8 mouse cellular contexts compared by ENCODE assay signal in genomic region chr5:145140611-145141010, GRCm38 (mm10). TPM values are rescaled to one million over a fixed set of nuclear protein-coding genes. Genes with fewer than 3 reads are reported as not detected.
A peak's percentile ranks its signal among the peaks of the same experiment; 100 is the strongest.
DNase-seq lines count a peak whose midpoint lies in the region; ATAC-seq and TF ChIP-seq lines count a peak whose summit lies in the region.

No protein-coding gene starts in this region.

- no peak for ATAC-seq in hindbrain, postnatal 0 days
- peak; percentile 12; the same call in 1 of the 2 replicates for ATAC-seq in midbrain, embryonic 13.5 days

- H3K4me3 ChIP-seq in cerebellum, adult 2 months (replicated peaks; ENCODE audit: insufficient read depth, low read depth, low read length): peak overlapping the region; percentile 98
- H3K4me3 ChIP-seq in hindbrain, postnatal 0 days (ENCODE audit: low read length): peak overlapping the region; percentile 99
- H3K4me3 ChIP-seq in midbrain, embryonic 13.5 days (replicated peaks): peak overlapping the region; percentile 89

- no peaks in the 10 kb centered on the region for H3K4me1 ChIP-seq in cerebellum, adult 2 months (ENCODE audit: control insufficient read depth, insufficient read depth, low read length)
- H3K4me1 ChIP-seq in hindbrain, postnatal 0 days (ENCODE audit: insufficient read depth, low read length): peaks cover 18% of the 10 kb centered on the region
- H3K4me1 ChIP-seq in midbrain, embryonic 13.5 days (replicated peaks): peaks cover 39% of the 10 kb centered on the region

- no peak for DNase-seq in cerebellum, adult 2 months
- DNase-seq in cerebellum, adult 18-20 months: no peak
- peak; percentile 19 for DNase-seq in thymus, postnatal 25 days
- DNase-seq in thymus, postnatal 0 days (ENCODE audit: low spot score): no peak
- DNase-seq in hindbrain, postnatal 0 days (ENCODE audit: low spot score): no peak
- no peak for DNase-seq in ovary, adult 18-20 months (ENCODE audit: low spot score)
- no peak for DNase-seq in urinary bladder, postnatal 4 days (ENCODE audit: low spot score in 2 of 2)

- H3K27ac ChIP-seq in cerebellum, adult 2 months (ENCODE audit: insufficient read depth, low read length): peak overlapping the region; percentile 90
- peak overlapping the region; percentile 95 for H3K27ac ChIP-seq in hindbrain, postnatal 0 days
- peak overlapping the region; percentile 87 for H3K27ac ChIP-seq in midbrain, embryonic 13.5 days

- peak overlapping the region; percentile 86 for H3K9ac ChIP-seq in hindbrain, postnatal 0 days (replicated peaks; ENCODE audit: low read length)
- peak overlapping the region; percentile 94 for H3K9ac ChIP-seq in midbrain, embryonic 13.5 days (replicated peaks)

- H3K27me3 ChIP-seq in cerebellum, adult 2 months (ENCODE audit: control insufficient read depth, insufficient read depth, low read length): no peaks in the 10 kb centered on the region
- no peaks in the 10 kb centered on the region for H3K27me3 ChIP-seq in hindbrain, postnatal 0 days (ENCODE audit: insufficient read depth, low read length)
- H3K27me3 ChIP-seq in midbrain, embryonic 13.5 days: no peaks in the 10 kb centered on the region

- H3K4me2 ChIP-seq in hindbrain, postnatal 0 days (ENCODE audit: low read depth, low read length): peak overlapping the region; percentile 97
- H3K4me2 ChIP-seq in midbrain, embryonic 13.5 days (replicated peaks): peak overlapping the region; percentile 97

- no peak for TF ChIP-seq POLR2A in cerebellum, adult 2 months (IDR thresholded peaks at IDR 0.05; ENCODE audit: borderline replicate concordance, insufficient read depth, low read length)

- H3K9me3 ChIP-seq in hindbrain, postnatal 0 days (ENCODE audit: low read length): no peaks in the 10 kb centered on the region
- H3K9me3 ChIP-seq in midbrain, embryonic 13.5 days: no peaks in the 10 kb centered on the region

- peaks cover 28% of the 10 kb centered on the region for H3K36me3 ChIP-seq in hindbrain, postnatal 0 days (ENCODE audit: insufficient read depth, low read length)
- H3K36me3 ChIP-seq in midbrain, embryonic 13.5 days: peaks cover 58% of the 10 kb centered on the region

- no peak for TF ChIP-seq CTCF in cerebellum, adult 2 months (IDR thresholded peaks at IDR 0.05; ENCODE audit: borderline replicate concordance, insufficient read depth, low read depth, low read length)
- TF ChIP-seq CTCF in hindbrain, postnatal 0 days (IDR thresholded peaks at IDR 0.05; ENCODE audit: low read depth): no peak

- WGBS in cerebellum, adult 2 months: under 1% methylated on average over 18 of the region's 18 CpGs
- WGBS in hindbrain, postnatal 0 days: under 1% methylated on average over 18 of the region's 18 CpGs
- 1% methylated on average over 18 of the region's 18 CpGs for WGBS in midbrain, embryonic 13.5 days

RNA-seq across cellular contexts. Expression of gene Bud31, which starts 0.4 kb away (rescaled TPM):
- 101 and 106 TPM in 2 replicates for polyA plus RNA-seq in cerebellum, adult 2 months (2012; rRNA removed)
- polyA plus RNA-seq in thymus, postnatal 0 days (2015; fragmentation: Nextera tagmentation; extraction: Ambion mirVana): 275 and 289 TPM in 2 replicates
- total RNA-seq in hindbrain, postnatal 0 days (2014; rRNA removed): 62.5 and 63.1 TPM in 2 replicates
- polyA plus RNA-seq in hindbrain, postnatal 0 days (2015; fragmentation: Nextera tagmentation; extraction: Ambion mirVana): 161 and 165 TPM in 2 replicates
- polyA plus RNA-seq in midbrain, embryonic 13.5 days (2015; fragmentation: Nextera tagmentation; extraction: Ambion mirVana): 228 and 231 TPM in 2 replicates

RNA-seq across cellular contexts. Expression of gene Pdap1, which starts 0.6 kb away (rescaled TPM):
- polyA plus RNA-seq in cerebellum, adult 2 months (2012; rRNA removed): 61.0 and 70.4 TPM in 2 replicates
- polyA plus RNA-seq in thymus, postnatal 0 days (2015; fragmentation: Nextera tagmentation; extraction: Ambion mirVana): 66.2 and 73.5 TPM in 2 replicates
- total RNA-seq in hindbrain, postnatal 0 days (2014; rRNA removed): 22.6 and 26.0 TPM in 2 replicates
- polyA plus RNA-seq in hindbrain, postnatal 0 days (2015; fragmentation: Nextera tagmentation; extraction: Ambion mirVana): 124 and 137 TPM in 2 replicates
- 131 TPM in 2 replicates for polyA plus RNA-seq in midbrain, embryonic 13.5 days (2015; fragmentation: Nextera tagmentation; extraction: Ambion mirVana)

RNA-seq across cellular contexts. Expression of gene Ptcd1, which starts 26.3 kb away (rescaled TPM):
- 20.2 and 22.4 TPM in 2 replicates for polyA plus RNA-seq in cerebellum, adult 2 months (2012; rRNA removed)
- 12.4 and 12.8 TPM in 2 replicates for polyA plus RNA-seq in thymus, postnatal 0 days (2015; fragmentation: Nextera tagmentation; extraction: Ambion mirVana)
- 27.8 and 28.6 TPM in 2 replicates for total RNA-seq in hindbrain, postnatal 0 days (2014; rRNA removed)
- polyA plus RNA-seq in hindbrain, postnatal 0 days (2015; fragmentation: Nextera tagmentation; extraction: Ambion mirVana): 16.9 and 17.5 TPM in 2 replicates
- 22.1 and 22.8 TPM in 2 replicates for polyA plus RNA-seq in midbrain, embryonic 13.5 days (2015; fragmentation: Nextera tagmentation; extraction: Ambion mirVana)

RNA-seq across cellular contexts. Expression of gene Cpsf4, which starts 26.4 kb away (rescaled TPM):
- 40.7 and 40.9 TPM in 2 replicates for polyA plus RNA-seq in cerebellum, adult 2 months (2012; rRNA removed)
- polyA plus RNA-seq in thymus, postnatal 0 days (2015; fragmentation: Nextera tagmentation; extraction: Ambion mirVana): 56.4 and 58.2 TPM in 2 replicates
- 33.1 and 48.1 TPM in 2 replicates for total RNA-seq in hindbrain, postnatal 0 days (2014; rRNA removed)
- polyA plus RNA-seq in hindbrain, postnatal 0 days (2015; fragmentation: Nextera tagmentation; extraction: Ambion mirVana): 37.8 and 40.1 TPM in 2 replicates
- 57.2 and 58.9 TPM in 2 replicates for polyA plus RNA-seq in midbrain, embryonic 13.5 days (2015; fragmentation: Nextera tagmentation; extraction: Ambion mirVana)

RNA-seq across cellular contexts. Expression of gene Arpc1b, which starts 26.6 kb away (rescaled TPM):
- polyA plus RNA-seq in cerebellum, adult 2 months (2012; rRNA removed): 46.2 and 50.2 TPM in 2 replicates
- 563 and 603 TPM in 2 replicates for polyA plus RNA-seq in thymus, postnatal 0 days (2015; fragmentation: Nextera tagmentation; extraction: Ambion mirVana)
- total RNA-seq in hindbrain, postnatal 0 days (2014; rRNA removed): 36.4 and 53.3 TPM in 2 replicates
- polyA plus RNA-seq in hindbrain, postnatal 0 days (2015; fragmentation: Nextera tagmentation; extraction: Ambion mirVana): 73.6 and 84.9 TPM in 2 replicates
- polyA plus RNA-seq in midbrain, embryonic 13.5 days (2015; fragmentation: Nextera tagmentation; extraction: Ambion mirVana): 51.3 and 64.1 TPM in 2 replicates
